Mouse (Mus musculus) brain, embryonic 14.5 days (tissue): ENCODE results near the gene Aar2.

ENCODE experiments used
- CTCF ChIP-seq: fragments of 200-500 bp; IDR thresholded peaks from 2 replicates; pipeline ENCODE4 v1.5.1; 2012; ENCODE audit warnings: inconsistent platforms, mild to moderate bottlenecking, moderate library complexity, borderline replicate concordance; ENCODE audit not compliant: insufficient read depth, insufficient read length; ENCODE audit errors: extremely low read depth
- POLR2A ChIP-seq: fragments of 200-500 bp; IDR thresholded peaks from 2 replicates; pipeline ENCODE4 v1.6.1; 2012; ENCODE audit warnings: mild to moderate bottlenecking, inconsistent platforms, borderline replicate concordance; ENCODE audit not compliant: poor library complexity, insufficient read depth, insufficient read length, severe bottlenecking; ENCODE audit errors: extremely low read depth

DNA sequence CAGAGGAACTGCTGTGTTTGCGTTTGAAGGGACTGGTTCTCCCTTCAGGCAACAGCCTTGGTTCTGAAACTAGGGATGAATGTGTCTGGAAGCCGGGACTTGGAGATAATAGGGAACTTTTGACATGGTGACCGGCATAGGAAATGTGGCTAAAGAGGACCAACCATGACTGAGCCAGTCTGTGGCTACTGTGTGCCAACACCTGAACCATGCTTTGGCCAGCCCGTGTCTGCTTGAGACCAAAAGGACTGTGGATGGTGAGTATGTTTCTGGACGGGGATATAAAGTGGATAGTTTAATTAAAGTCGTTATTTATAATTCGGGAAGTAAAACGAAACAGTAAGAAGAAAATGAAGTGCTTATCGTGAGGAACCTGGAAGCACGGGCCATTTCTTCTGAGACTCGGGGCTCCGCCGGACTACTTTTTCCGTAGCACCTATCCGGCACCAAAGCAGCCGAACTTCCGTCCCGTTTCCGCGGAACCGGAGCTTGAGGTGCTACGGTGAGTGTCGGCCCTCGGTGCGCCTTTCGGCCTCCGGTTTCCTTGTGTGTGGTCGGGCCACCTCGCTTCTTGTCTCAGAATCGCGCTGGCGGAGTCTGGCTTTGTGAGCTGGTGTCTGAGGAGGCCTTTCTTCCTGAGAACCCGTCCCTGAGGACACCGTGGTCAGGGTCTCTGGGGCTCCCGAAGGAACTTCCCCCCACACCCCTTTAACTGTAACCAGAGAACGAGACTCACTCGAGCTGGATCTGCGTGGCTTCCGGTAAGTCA lies at the start of gene Aar2:
- TF ChIP-seq CTCF = no peak
- peak; percentile 36; the same call in 1 of the 2 replicates for TF ChIP-seq POLR2A
